Mouse (Mus musculus): ENCODE measurements around the gene D5Ertd577e.
"Not testable (repeated sequence)": the region's sequence is repeated elsewhere in the genome, so short reads cannot be mapped to it uniquely, and the experiment has no call there.

The D5Ertd577e gene

DNA sequence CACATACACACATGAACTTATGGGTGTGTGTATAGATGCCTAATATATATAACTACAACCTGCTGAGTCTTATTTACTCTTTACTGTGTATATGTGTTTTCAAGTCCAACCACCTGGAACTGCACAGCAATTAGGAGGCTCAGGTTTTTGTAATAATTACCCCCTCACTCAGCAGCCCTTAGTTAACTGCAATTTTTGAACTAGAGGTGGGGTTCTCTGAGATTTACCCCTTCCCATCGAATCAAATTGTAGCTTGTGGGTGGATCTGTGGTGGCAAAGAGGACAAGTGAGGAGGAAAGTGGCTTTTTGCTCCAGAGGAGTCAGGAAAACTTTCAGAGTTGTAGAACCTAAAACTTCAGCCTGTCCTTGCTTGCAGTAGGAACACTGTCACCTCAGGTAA, at the start of gene D5Ertd577e:
D5Ertd577e (plus strand) TSS at position 301 of the 400 bp plus-strand sequence.
- DNase-seq (ENCODE audit: low spot score in 2 of 2) = not testable (repeated sequence)

DNA sequence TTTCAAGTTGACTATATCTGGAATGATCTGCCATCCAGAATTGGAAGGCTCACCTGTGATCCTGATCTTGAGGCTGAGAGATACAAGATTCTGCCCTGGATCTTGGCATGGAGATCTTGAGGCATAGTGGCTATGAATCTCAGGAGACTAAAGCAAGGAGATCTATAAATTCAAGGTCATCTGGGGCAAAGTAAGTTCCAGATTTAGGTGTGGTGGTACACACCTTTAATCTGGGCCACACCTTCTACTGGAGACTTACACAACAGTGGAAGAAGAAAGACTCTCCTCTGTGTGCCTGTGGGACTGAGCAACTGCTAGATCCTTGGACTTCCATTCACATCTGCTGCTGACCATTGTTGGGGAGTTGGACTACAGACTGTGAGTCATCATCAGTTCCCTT, 53.9 kb downstream of the D5Ertd577e start, which contains the start of gene Gm3286:
Gm3286 (plus strand) TSS at position 301 of the 400 bp plus-strand sequence.
- DNase-seq (ENCODE audit: low spot score in 2 of 2) = not testable (repeated sequence)
